Mouse (Mus musculus): Measurements from ENCODE around the gene Lrrc75b. TPM values are rescaled to one million over a fixed set of nuclear protein-coding genes. Genes with fewer than 3 reads are reported as not detected.

Gene Lrrc75b
- total and polyA plus RNA-seq, 2 experiments from 2014 or later = 0.83 to 2.9 TPM

- H3K4me3 ChIP-seq (ENCODE audit: low read depth, low read length) = no peak overlapping the region
- TF ChIP-seq CTCF (IDR thresholded peaks at IDR 0.05; ENCODE audit: low read depth) (no peak), EP300 (IDR thresholded peaks at IDR 0.05; ENCODE audit: low read depth) (no peak)
- H3K9ac ChIP-seq (replicated peaks; ENCODE audit: low read depth, low read length) = no peak overlapping the region
- H3K4me1 ChIP-seq (ENCODE audit: control insufficient read depth, insufficient read depth) = peaks cover 23% of the 10 kb centered on the region
- H3K27ac ChIP-seq (ENCODE audit: low read depth) = peak overlapping the region; percentile 81
- H3K9me3 ChIP-seq (replicated peaks; ENCODE audit: control insufficient read depth, low read length) = no peaks in the 10 kb centered on the region
- no peak overlapping the region for H3K4me2 ChIP-seq (ENCODE audit: low read depth, low read length)
- peak; percentile 34 for DNase-seq (ENCODE audit: low spot score)
- H3K36me3 ChIP-seq (replicated peaks; ENCODE audit: control insufficient read depth, insufficient read depth, low read length) = no peaks in the 10 kb centered on the region
- 46% methylated on average over 5 of the region's 5 CpGs for WGBS
- H3K27me3 ChIP-seq (ENCODE audit: control insufficient read depth, insufficient read depth, low read length) = 0 out of 2 replicates have a peak, but pooled peaks cover 7% of the 10 kb centered on the region
- peak; percentile 16; the same call in 1 of the 2 replicates for ATAC-seq (ENCODE audit: insufficient read depth, low read depth)
These were observed 28.2 kb upstream of the Lrrc75b start for GRCm38 (mm10) chr10:75588336-75588735.

- Histone ChIP-seq H3K9me3 (replicated peaks; ENCODE audit: control insufficient read depth, low read length) (no peaks in the 10 kb centered on the region), H3K4me3 (ENCODE audit: low read depth, low read length) (no peak overlapping the region), H3K9ac (replicated peaks; ENCODE audit: low read depth, low read length) (no peak overlapping the region), H3K27ac (ENCODE audit: low read depth) (peak overlapping the region; percentile 81), H3K4me2 (ENCODE audit: low read depth, low read length) (no peak overlapping the region), H3K27me3 (ENCODE audit: control insufficient read depth, insufficient read depth, low read length) (0 out of 2 replicates have a peak, but pooled peaks cover 7% of the 10 kb centered on the region), H3K36me3 (replicated peaks; ENCODE audit: control insufficient read depth, insufficient read depth, low read length) (no peaks in the 10 kb centered on the region), H3K4me1 (ENCODE audit: control insufficient read depth, insufficient read depth) (peaks cover 23% of the 10 kb centered on the region)
- DNase-seq (ENCODE audit: low spot score) = peak; percentile 73
- peak; percentile 66; the same call in 1 of the 2 replicates for TF ChIP-seq EP300 (IDR thresholded peaks at IDR 0.05; ENCODE audit: low read depth)
- TF ChIP-seq CTCF (IDR thresholded peaks at IDR 0.05; ENCODE audit: low read depth) = no peak
- peak; percentile 48 for ATAC-seq (ENCODE audit: insufficient read depth, low read depth)
- 43% methylated on average over 4 of the region's 4 CpGs for WGBS
These were observed 27.7 kb upstream of the Lrrc75b start for GRCm38 (mm10) chr10:75587781-75588180.

GRCm38 (mm10) chr10:75586553-75586879 lies 26.4 kb upstream of the Lrrc75b start:
- H3K27ac ChIP-seq (ENCODE audit: low read depth) = peak overlapping the region; percentile 81; the same call in 1 of the 2 replicates
- no peak overlapping the region for H3K4me3 ChIP-seq (ENCODE audit: low read depth, low read length)
- H3K4me1 ChIP-seq (ENCODE audit: control insufficient read depth, insufficient read depth) = peaks cover 21% of the 10 kb centered on the region
- WGBS = 96% methylated on average over 1 of the region's 1 CpGs
- 0 out of 2 replicates have a peak, but pooled peaks cover 7% of the 10 kb centered on the region for H3K27me3 ChIP-seq (ENCODE audit: control insufficient read depth, insufficient read depth, low read length)
- TF ChIP-seq EP300 (IDR thresholded peaks at IDR 0.05; ENCODE audit: low read depth) (no peak), CTCF (IDR thresholded peaks at IDR 0.05; ENCODE audit: low read depth) (no peak)
- H3K36me3 ChIP-seq (replicated peaks; ENCODE audit: control insufficient read depth, insufficient read depth, low read length) = no peaks in the 10 kb centered on the region
- ATAC-seq (ENCODE audit: insufficient read depth, low read depth) (no peak), DNase-seq (ENCODE audit: low spot score) (no peak)
- no peak overlapping the region for H3K9ac ChIP-seq (replicated peaks; ENCODE audit: low read depth, low read length)
- H3K4me2 ChIP-seq (ENCODE audit: low read depth, low read length) = no peak overlapping the region
- H3K9me3 ChIP-seq (replicated peaks; ENCODE audit: control insufficient read depth, low read length) = no peaks in the 10 kb centered on the region

- Histone ChIP-seq H3K27ac (ENCODE audit: low read depth) (peak overlapping the region; percentile 81; the same call in 1 of the 2 replicates), H3K27me3 (ENCODE audit: control insufficient read depth, insufficient read depth, low read length) (0 out of 2 replicates have a peak, but pooled peaks cover 7% of the 10 kb centered on the region), H3K9me3 (replicated peaks; ENCODE audit: control insufficient read depth, low read length) (no peaks in the 10 kb centered on the region), H3K4me2 (ENCODE audit: low read depth, low read length) (peak overlapping the region; percentile 46), H3K9ac (replicated peaks; ENCODE audit: low read depth, low read length) (no peak overlapping the region), H3K4me3 (ENCODE audit: low read depth, low read length) (no peak overlapping the region; the same call in 1 of the 2 replicates), H3K36me3 (replicated peaks; ENCODE audit: control insufficient read depth, insufficient read depth, low read length) (no peaks in the 10 kb centered on the region), H3K4me1 (ENCODE audit: control insufficient read depth, insufficient read depth) (peaks cover 21% of the 10 kb centered on the region)
- 16% methylated on average over 20 of the region's 20 CpGs for WGBS
- ATAC-seq (ENCODE audit: insufficient read depth, low read depth) = peak; percentile 56
- peak; percentile 76 for DNase-seq (ENCODE audit: low spot score)
- TF ChIP-seq CTCF (IDR thresholded peaks at IDR 0.05; ENCODE audit: low read depth) = peak; percentile 99
- TF ChIP-seq EP300 (IDR thresholded peaks at IDR 0.05; ENCODE audit: low read depth) = no peak
These were observed 25.9 kb upstream of the Lrrc75b start for GRCm38 (mm10) chr10:75585876-75586552.

GRCm38 (mm10) chr10:75579129-75579528 lies 19.0 kb upstream of the Lrrc75b start:
- Histone ChIP-seq H3K9ac (replicated peaks; ENCODE audit: low read depth, low read length) (no peak overlapping the region), H3K4me1 (ENCODE audit: control insufficient read depth, insufficient read depth) (no peaks in the 10 kb centered on the region), H3K27me3 (ENCODE audit: control insufficient read depth, insufficient read depth, low read length) (no peaks in the 10 kb centered on the region), H3K9me3 (replicated peaks; ENCODE audit: control insufficient read depth, low read length) (no peaks in the 10 kb centered on the region), H3K4me2 (ENCODE audit: low read depth, low read length) (no peak overlapping the region), H3K36me3 (replicated peaks; ENCODE audit: control insufficient read depth, insufficient read depth, low read length) (no peaks in the 10 kb centered on the region), H3K4me3 (ENCODE audit: low read depth, low read length) (no peak overlapping the region), H3K27ac (ENCODE audit: low read depth) (no peak overlapping the region)
- DNase-seq (ENCODE audit: low spot score) (no peak), ATAC-seq (ENCODE audit: insufficient read depth, low read depth) (no peak)
- WGBS = 78% methylated on average over 6 of the region's 6 CpGs
- no peak for TF ChIP-seq EP300 (IDR thresholded peaks at IDR 0.05; ENCODE audit: low read depth)
- TF ChIP-seq CTCF (IDR thresholded peaks at IDR 0.05; ENCODE audit: low read depth) = no peak

All from heart, postnatal 0 days (tissue).